Mouse (Mus musculus) olfactory bulb, adult 2 months (tissue): ENCODE measurements around the gene Smdt1. TPM values are rescaled to one million over a fixed set of nuclear protein-coding genes. Genes with fewer than 3 reads are reported as not detected.
A peak's percentile ranks its signal among the peaks of the same experiment; 100 is the strongest.

Experiments
- H3K27ac ChIP-seq: fragments of 200-500 bp; 2 replicates; pipeline ENCODE4 v1.5.1; 2012; ENCODE audit warnings: low read depth, low read length; ENCODE audit not compliant: insufficient read depth
- H3K4me1 ChIP-seq: fragments of 200-500 bp; 2 replicates; pipeline ENCODE4 v1.6.1; 2012; ENCODE audit warnings: low read length; ENCODE audit not compliant: control insufficient read depth, insufficient read depth
- H3K4me3 ChIP-seq: fragments of 200-500 bp; 2 replicates; pipeline ENCODE4 v1.5.1; 2012; ENCODE audit warnings: mild to moderate bottlenecking, low read depth, low read length, moderate library complexity; ENCODE audit not compliant: insufficient read depth
- CTCF ChIP-seq: fragments of 200-500 bp; IDR thresholded peaks from 2 replicates; pipeline ENCODE4 v1.5.1; 2012; ENCODE audit warnings: low read depth, mild to moderate bottlenecking, low read length, moderate library complexity; ENCODE audit not compliant: insufficient read depth
- POLR2A ChIP-seq: fragments of 200-500 bp; IDR thresholded peaks from 2 replicates; pipeline ENCODE4 v1.6.1; 2012; ENCODE audit warnings: mild to moderate bottlenecking, low read depth, low read length, moderate library complexity; ENCODE audit not compliant: insufficient read depth
- WGBS: fragments of 180-500 bp; shearing (Covaris S2); methylation state at CpG from one replicate; pipeline ENCODE4 v1.1.7; 2018; 5-methylcytosine and 5-hydroxymethylcytosine counted together
- polyA plus RNA-seq: library from polyadenylated mRNA; stranded (reverse); fragments of >200 nt; gene quantifications from 2 replicates; pipeline ENCODE4 v1.2.4, GENCODE M21; 2012; ENCODE audit warnings: low replicate concordance; ENCODE audit not compliant: missing spikeins, insufficient read depth, insufficient read length

Smdt1 gene
- not detected in 2 replicates for polyA plus RNA-seq

- peaks cover 25% of the 10 kb centered on the region for H3K4me1 ChIP-seq
- H3K4me3 ChIP-seq, result peak within 1 kb of the TSS; percentile 80
- TF ChIP-seq POLR2A (peak; percentile 45; the same call in 1 of the 2 replicates), CTCF (no peak)
- peak within 1 kb of the TSS; percentile 36; the same call in 1 of the 2 replicates for H3K27ac ChIP-seq
- whole genome bisulfite sequencing, result under 1% methylated on average over 41 of the region's 41 CpGs
Measured at GRCm38 (mm10) chr15:82338593-82339112, at the start of gene Smdt1, which contains the start of the genes Naga and Pheta2. Gene Smdt1 (plus strand): TSS chr15:82338959. Gene Naga (minus strand): TSS chr15:82338925. Gene Pheta2 (plus strand): TSS chr15:82338942.

DNA sequence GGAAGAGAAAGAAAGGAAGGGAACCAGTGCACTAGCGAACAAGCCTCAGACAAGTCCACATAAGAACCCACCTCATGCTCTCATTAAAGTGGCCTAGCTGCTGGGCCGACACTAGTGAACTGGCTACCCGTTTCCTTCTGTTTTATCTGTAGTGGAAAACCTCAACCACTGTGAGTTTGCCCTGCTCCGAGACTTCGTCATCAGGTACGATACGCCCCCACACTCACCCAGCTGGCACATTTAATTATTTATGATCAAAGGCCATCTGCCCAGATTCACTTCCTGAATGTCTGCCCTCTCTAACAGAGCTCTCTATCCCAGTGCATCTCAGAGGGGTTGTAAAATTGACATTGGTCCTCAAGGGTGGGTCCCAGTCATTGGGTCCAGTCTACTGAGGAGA is 48.5 kb upstream of the Smdt1 start:
- no peak for TF ChIP-seq CTCF
- no peak for TF ChIP-seq POLR2A
- H3K4me1 ChIP-seq, result peaks cover 5% of the 10 kb centered on the region
- H3K4me3 ChIP-seq, result no peak overlapping the region
- no peak overlapping the region for H3K27ac ChIP-seq
- 88% methylated on average over 7 of the region's 7 CpGs for WGBS

DNA sequence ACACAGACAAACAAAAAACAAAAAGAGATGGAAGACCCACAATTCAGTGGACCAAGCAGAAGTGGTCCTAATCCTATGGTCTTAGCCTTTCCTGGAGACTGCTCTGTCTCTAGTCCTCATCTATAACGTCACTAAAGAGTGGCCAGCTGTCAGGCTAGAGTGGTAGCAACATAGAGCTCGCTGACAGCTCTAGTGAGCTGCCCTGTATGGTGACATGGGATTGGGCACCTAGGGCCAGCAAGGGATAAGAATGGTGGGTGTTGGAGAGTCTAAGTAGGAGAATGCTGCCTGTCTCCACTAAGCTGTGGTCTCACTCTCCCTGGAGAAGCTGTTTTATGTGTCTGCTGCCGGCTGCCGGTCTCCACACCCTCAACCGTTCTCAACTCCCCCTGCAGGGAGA is 45.9 kb upstream of the Smdt1 start:
- H3K27ac ChIP-seq, result no peak overlapping the region
- no peak overlapping the region for H3K4me3 ChIP-seq
- TF ChIP-seq CTCF (no peak), POLR2A (no peak)
- peaks cover 5% of the 10 kb centered on the region for H3K4me1 ChIP-seq
- 36% methylated on average over 5 of the region's 5 CpGs for WGBS

- H3K4me1 ChIP-seq, result peaks cover 5% of the 10 kb centered on the region
- TF ChIP-seq CTCF, result no peak
- no peak for TF ChIP-seq POLR2A
- H3K27ac ChIP-seq, result no peak overlapping the region
- H3K4me3 ChIP-seq, result no peak overlapping the region
- WGBS, result 10% methylated on average over 7 of the region's 7 CpGs
Measured at GRCm38 (mm10) chr15:82293271-82293711, 45.5 kb upstream of the Smdt1 start.

DNA sequence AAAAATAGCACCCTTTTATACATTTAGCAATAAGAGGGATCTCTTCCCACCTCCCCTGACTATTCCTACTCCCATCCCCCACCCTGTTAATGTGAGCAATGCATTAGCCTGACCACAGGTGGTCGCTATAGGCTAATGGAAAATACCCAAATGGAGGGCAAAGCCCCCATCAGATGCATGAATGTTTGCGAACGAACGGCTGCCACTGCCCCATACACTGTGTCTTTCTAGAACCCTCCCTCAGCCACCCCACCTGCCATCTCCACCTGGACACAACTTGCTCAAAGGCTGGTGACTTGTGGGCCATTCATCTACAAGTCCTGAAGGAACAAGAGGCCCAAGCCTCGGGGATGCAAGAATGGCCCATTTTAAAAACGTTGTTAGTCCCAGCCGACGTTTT is 44.7 kb upstream of the Smdt1 start:
- Histone ChIP-seq H3K4me3 (no peak overlapping the region), H3K4me1 (peaks cover 5% of the 10 kb centered on the region), H3K27ac (no peak overlapping the region)
- 25% methylated on average over 8 of the region's 8 CpGs for WGBS
- no peak for TF ChIP-seq CTCF
- TF ChIP-seq POLR2A, result no peak

- no peak within 1 kb of the TSS for H3K4me3 ChIP-seq
- H3K27ac ChIP-seq, result no peak within 1 kb of the TSS
- WGBS, result 62% methylated on average over 39 of the region's 39 CpGs
- no peaks in the 10 kb centered on the region; the same call in 1 of the 2 replicates for H3K4me1 ChIP-seq
- TF ChIP-seq CTCF (no peak), POLR2A (no peak)
Measured at GRCm38 (mm10) chr15:82298764-82299561, 39.8 kb upstream of the Smdt1 start, which contains the start of gene Wbp2nl. Gene Wbp2nl (plus strand): TSS chr15:82298954.

GRCm38 (mm10) chr15:82307107-82307506 is 31.7 kb upstream of the Smdt1 start:
- WGBS, result 81% methylated on average over 3 of the region's 3 CpGs
- Histone ChIP-seq H3K4me3 (no peak overlapping the region), H3K27ac (no peak overlapping the region), H3K4me1 (no peaks in the 10 kb centered on the region)
- no peak for TF ChIP-seq CTCF
- no peak for TF ChIP-seq POLR2A

- Histone ChIP-seq H3K4me1 (no peaks in the 10 kb centered on the region), H3K27ac (no peak overlapping the region), H3K4me3 (no peak overlapping the region)
- 87% methylated on average over 3 of the region's 3 CpGs for WGBS
- TF ChIP-seq CTCF (no peak), POLR2A (no peak)
Measured at GRCm38 (mm10) chr15:82308416-82308815, 30.3 kb upstream of the Smdt1 start.

- 85% methylated on average over 6 of the region's 6 CpGs for WGBS
- Histone ChIP-seq H3K4me3 (no peak overlapping the region), H3K27ac (no peak overlapping the region), H3K4me1 (no peaks in the 10 kb centered on the region)
- TF ChIP-seq CTCF (no peak), POLR2A (no peak)
Measured at GRCm38 (mm10) chr15:82317839-82318238, 20.9 kb upstream of the Smdt1 start.
